Mouse (Mus musculus) adrenal gland, adult 2 months (tissue): ENCODE measurements at regions not wholly inside any gene's neighbourhood (a gene's known extent, or its start where the extent isn't known, plus 50 kb on each side); places are given as distances from the start of the nearest gene placed in this dataset.
"Not testable (repeated sequence)": the region's sequence is repeated elsewhere in the genome, so short reads cannot be mapped to it uniquely, and the experiment has no call there.

Experiments
- DNase-seq: peaks from one replicate; pipeline ENCODE4 v3.0.0; 2021

GRCm38 (mm10) chr13:5546011-5546410 is 315.3 kb upstream of the Klf6 start:
- DNase-seq = no peak

DNA sequence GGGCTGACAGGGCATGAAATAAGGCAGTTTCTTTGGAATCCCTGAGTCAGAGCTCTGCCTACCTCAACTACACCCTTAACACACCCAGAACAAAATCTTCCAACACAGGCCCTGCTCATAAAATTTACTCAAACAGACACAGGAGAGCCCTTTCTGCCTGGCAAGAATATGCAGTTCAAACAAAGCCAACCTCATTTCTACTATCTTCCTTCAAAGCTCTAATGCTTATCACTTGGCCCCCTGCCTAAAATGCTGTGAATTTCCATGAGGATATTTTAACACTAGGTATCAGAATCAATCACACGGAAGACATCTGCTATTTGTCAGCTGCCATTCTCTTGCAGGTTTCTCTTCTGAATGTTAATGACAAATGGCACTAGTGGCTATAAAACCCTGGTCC is 314.3 kb upstream of the Klf6 start:
- no peak for DNase-seq

- no peak for DNase-seq
Observed at GRCm38 (mm10) chr13:5548768-5549167, 312.5 kb upstream of the Klf6 start.

- no peak for DNase-seq
Observed at GRCm38 (mm10) chr13:5549175-5549574, 312.1 kb upstream of the Klf6 start.

GRCm38 (mm10) chr13:5549747-5550146 is 311.5 kb upstream of the Klf6 start:
- DNase-seq = no peak

DNA sequence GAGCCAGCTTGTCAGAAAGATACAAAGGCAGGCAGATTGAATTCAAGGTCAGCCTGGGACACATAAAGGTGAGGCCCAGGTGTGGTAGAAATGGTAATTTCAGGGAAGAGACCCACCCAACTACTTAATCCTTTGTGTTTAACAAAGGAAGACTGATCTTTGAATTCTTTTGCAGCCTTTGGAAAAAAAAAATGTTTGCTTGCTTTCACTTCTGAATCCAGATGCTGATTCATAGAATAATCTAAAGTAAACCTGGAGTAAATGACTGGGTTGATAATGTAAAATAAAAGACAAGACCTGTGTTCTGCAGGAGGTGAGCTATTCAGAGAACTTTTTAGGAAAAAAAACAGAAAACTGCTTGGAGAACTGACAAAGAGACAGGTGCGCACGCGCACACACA is 310.9 kb upstream of the Klf6 start:
- no peak for DNase-seq

DNA sequence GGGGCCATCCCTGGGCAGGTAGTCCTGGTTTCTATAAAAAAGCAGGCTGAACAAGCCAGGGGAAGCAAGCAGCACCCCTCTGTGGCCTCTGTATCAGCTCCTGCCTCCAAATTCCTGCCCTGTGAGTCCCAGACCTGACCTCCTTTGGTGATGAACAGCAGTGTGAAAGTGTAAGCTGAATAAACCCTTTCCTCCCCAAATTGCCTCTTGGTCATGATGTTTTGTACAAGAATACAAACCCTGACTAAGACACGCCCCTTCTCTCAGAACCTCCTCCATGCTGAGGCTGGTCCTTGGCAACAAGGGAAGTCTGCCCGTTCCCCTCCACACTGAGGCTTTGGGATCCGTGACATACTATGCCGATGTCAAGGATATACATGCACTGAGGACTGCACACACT is 310.2 kb upstream of the Klf6 start:
- DNase-seq = no peak

DNA sequence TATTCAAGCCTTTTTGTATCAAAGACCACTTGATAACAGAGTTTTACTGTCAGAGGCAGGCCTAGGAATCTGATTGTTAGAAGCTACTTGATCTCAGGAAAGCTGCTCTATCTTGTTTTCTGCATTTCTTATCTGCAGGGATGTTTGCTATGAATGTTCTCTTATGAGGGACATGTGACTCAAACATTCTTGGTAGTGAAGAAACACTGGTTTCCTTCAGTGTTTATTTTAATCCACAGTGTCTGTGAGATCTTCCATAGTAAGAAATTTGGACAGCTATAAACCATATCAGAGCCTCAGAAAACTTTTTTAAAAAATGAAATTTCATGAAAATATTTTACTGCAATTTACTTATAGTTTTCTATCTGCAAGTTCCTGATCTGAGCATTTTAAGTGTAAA is 307.8 kb upstream of the Klf6 start:
- no peak for DNase-seq

- DNase-seq = no peak
Observed at GRCm38 (mm10) chr13:5558095-5558494, 303.2 kb upstream of the Klf6 start.

DNA sequence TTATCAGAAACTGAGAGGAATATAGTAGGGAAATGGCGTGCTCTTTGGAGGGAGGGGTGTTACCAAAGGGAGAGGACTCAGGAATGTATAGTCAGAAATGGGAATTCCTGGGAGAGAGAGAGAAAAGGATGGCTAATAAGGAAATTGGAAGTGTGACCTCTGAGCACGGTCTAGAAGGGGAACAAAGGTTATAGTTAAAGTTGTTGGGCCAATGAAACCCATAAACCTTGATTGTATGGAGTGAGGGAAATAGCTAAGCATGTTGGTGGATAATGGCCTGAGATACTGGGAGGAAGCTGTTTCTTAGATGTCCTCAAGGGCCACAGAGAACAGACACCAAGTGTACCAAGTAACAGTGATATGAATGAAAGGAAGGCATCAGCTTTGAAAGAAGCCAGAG is 294.8 kb upstream of the Klf6 start:
- DNase-seq = no peak

DNA sequence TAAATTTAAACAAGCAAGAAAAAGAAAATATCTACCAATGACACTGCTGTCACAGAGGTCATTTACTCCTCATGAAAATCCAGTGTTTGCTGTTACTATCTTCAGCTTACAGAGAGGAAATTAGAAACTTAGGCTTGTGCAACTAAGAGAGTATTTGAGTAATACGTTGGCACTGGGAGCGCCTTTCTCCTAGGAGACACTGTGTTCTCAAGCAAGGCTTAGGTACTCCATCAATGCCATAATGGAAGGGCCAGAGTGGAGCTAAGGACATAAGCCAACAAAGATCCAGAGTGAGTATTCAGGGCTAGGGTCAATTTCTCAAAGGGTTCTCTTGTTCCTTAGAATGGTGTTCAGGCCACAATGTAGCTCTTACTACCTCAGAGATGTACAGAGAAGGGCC is 294.4 kb upstream of the Klf6 start:
- peak; percentile 12 for DNase-seq

DNA sequence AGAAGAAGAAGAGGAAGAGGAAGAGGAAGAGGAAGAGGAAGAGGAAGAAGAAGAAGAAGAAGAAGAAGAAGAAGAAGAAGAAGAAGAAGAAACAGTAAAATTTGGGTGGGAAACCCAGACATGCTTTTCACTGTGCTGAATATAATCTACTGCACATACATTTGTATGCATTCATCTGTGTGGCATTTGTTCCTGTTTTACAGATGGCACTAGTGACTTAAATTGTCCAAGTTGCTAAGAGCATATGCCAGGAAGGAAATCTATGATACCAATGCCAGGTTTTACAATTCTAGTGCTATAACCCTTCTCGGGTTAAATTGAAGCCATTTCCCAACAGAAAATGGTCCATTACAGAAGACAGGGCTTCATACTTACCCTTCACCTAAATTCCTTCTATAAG is 291.7 kb upstream of the Klf6 start:
- no peak for DNase-seq

DNA sequence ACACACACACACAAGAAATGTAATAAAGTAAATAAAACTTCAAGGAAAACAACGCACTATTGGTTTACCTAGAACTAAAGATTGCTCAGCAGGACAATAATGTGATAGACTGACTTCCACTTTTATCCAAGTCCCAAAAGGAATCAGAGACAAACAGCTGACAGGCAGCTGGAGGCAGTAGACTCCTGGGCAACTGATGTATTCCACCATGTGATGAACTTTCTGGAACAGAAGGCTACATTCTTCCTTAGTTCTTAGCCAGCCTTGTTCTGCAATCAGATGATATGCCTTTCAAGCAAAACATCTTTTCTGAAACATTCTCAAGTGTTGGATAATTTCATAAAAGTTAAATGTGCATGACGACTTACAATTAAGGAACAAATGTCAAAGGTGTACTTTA is 290.9 kb upstream of the Klf6 start:
- DNase-seq = no peak

DNA sequence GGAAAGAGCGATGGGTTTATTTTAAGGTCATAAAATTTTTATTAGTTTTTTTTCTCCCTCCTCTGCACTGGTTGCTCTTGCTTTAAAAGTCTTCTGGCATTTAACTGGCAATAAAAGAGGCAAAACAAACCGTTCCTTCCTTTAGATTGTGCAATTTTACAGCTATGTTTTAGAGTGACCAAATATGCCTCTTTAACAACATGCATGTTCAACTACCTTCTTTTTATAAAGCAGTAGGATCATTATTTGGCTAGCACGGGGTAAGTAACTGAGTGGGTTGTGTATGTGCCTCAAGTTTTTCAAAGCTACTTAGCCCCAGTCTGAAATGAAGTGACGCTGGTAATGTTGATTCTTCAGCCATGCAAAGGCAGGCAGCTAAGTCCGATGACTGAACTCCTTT is 284.7 kb upstream of the Klf6 start:
- DNase-seq = no peak

GRCm38 (mm10) chr13:5583681-5584080 is 277.6 kb upstream of the Klf6 start:
- DNase-seq = not testable (repeated sequence)

DNA sequence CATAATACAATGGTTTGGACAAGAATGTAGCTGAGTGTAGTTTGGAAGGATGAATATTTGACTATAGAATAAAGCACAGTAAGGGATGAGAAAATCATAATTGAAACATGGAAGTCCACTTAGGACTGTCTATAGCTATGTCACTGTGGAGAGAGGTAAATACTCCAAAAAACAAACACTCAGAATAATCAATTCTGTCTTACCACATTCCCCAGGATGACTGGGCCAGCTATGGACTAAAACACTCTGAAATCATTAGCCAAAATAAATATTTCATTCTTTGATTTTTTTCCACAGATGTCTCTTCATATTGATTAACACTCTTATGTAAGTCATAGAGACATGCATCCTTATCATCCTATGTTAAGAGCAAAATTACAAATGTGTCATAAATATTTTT is 274.1 kb upstream of the Klf6 start:
- DNase-seq = no peak

- DNase-seq = no peak
Observed at GRCm38 (mm10) chr13:5591286-5591685, 270.0 kb upstream of the Klf6 start.

- no peak for DNase-seq
Observed at GRCm38 (mm10) chr13:5591837-5592555, 269.3 kb upstream of the Klf6 start.

- peak; percentile 13 for DNase-seq
Observed at GRCm38 (mm10) chr13:5592556-5593061, 268.7 kb upstream of the Klf6 start.

DNA sequence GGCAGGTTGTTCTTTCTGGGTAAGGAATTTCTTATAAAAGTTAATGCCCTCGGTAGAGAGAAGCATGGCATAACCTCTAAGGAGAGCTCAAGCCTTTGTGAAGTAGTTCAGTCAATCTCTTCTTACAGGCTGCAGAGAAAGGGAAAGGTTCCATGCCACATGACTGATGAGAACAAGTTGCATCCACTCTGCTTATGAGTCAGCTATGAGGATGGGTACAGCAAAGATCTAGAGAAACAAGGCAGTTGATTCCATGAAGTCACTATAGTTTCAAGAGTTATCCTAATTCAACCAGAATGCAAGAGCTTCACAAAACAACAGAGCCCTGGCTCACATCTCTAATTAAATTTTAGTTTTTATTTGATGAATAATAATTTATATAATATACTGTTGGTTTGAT is 259.6 kb upstream of the Klf6 start:
- no peak for DNase-seq

DNA sequence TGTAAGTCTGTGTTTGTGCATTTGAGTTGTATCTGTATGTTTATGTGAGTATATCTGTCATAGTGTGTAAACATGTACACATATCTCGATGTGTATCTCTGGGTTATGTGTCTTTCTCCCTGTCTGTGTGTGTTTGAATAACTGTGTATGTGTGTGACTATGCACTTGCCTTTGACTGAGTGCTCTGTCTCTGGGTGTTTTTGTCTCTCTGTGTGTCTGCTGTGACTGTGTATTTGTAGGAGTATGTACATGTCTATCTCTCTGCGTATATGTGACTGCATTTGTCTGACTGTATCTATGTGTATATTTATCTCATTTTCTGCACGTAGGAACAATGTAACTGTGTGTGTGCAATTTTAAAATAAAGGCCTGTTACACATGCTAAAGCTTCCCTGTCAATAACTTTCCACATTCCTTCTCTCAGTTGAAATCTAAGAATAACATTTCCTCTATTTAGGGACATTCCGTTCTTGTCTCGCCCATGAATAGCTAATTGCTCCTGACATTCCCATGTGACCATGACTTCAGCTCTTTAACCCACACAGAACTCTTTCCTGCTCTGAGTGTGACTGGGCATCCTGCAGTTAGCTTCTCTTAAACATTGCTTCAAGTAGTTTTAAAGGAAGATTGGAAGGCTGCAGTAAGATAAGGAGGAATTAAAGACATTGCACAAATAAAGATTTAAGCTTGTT is 257.2 kb upstream of the Klf6 start:
- peak; percentile 5 for DNase-seq

DNA sequence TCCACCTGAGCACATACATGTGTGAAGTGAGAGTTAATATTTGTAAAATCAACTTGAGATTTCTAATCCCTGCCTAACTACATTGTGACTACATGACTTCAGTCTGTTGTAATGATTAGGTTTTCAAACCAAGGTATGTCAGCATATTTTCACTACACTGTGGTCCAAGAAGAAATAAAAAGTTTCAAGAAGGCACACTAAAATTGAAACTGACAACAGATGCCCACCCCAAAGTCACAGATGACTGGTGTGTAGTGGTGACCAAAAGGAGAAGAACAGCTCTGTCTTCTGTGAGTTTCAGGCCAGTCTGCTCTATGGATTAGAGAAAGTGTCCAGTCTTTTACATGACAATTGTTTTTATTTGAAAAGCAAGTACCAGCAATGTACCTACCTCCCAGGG is 255.9 kb upstream of the Klf6 start:
- no peak for DNase-seq

DNA sequence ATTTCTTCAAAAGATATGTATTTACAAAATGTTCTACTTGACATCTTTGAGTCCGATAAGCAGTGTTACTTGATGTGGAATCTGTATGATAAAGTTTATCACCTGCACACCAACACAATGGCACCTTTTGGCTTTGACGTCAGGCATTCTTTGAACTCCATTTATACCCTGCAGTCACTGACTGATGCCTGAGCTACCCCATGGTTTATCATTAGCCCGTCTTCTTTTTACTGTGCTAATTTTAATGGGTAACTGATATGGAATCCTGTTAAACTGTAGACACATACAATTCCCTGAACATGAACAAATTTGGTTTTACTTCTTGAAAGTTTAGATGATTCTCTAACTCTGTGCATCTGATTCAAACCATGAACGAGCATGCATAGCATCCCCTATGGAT is 253.8 kb upstream of the Klf6 start:
- no peak for DNase-seq

DNA sequence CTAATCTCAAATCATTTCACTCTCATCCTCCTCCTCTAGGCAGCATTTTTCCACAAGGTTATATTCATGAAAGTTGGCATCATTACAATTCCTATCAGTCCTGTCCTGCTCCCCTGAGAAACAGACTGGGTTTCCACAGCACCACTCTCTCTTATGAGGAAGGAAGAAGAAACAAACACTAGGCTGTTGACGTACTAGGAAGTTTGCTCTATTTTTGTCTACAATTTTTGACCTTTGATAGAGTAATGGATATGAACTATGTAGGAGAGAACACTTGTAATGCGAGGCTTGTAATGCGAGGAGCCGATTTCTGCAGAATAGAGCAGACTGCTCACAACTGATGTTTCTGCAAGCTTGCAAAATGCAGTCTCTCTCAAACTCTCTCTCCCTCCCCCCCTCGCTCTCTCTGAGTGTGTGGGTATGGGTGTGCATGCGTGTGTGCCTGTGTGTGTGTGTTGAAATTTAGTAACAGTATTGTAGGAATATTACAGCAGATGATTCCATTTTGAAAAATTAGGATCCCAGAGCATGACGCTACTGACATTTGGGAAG is 247.0 kb upstream of the Klf6 start:
- DNase-seq = peak; percentile 19
